Mouse (Mus musculus): ENCODE data around the gene Fbxo7. TPM values are rescaled to one million over a fixed set of nuclear protein-coding genes. Genes with fewer than 3 reads are reported as not detected.

The Fbxo7 gene
- polyA plus RNA-seq, 1 experiment from 2014 or later: 20.9 TPM

DNA sequence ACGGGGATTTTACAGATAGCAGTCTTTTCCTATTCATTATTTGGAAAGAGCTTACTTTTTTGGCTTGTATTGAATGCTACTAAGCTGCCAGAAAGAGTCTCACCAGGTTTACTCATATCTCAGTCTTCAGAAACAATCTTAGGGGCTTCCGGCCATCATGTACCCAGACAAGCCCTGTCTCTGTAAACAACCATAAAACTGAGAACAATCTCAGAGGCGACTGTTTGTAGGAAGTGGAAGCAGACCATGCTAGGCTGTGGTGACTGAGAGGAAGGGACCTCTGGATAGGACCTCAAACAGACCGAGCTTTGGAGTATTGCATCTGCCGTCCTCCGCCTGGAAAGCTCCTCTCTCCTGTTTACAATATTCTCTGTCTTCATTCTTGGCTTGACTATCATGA lies 76.6 kb downstream of the Fbxo7 start:
- ATAC-seq (ENCODE audit: low FRiP score, low read depth): no peak
- Histone ChIP-seq H3K9ac (no peak overlapping the region), H3K9me3 (no peaks in the 10 kb centered on the region), H3K36me3 (no peaks in the 10 kb centered on the region), H3K4me1 (replicated peaks) (no peaks in the 10 kb centered on the region), H3K27ac (replicated peaks) (no peak overlapping the region), H3K4me2 (no peak overlapping the region), H3K27me3 (no peaks in the 10 kb centered on the region), H3K4me3 (no peak overlapping the region)
- 91% methylated on average over 6 of the region's 6 CpGs for WGBS

DNA sequence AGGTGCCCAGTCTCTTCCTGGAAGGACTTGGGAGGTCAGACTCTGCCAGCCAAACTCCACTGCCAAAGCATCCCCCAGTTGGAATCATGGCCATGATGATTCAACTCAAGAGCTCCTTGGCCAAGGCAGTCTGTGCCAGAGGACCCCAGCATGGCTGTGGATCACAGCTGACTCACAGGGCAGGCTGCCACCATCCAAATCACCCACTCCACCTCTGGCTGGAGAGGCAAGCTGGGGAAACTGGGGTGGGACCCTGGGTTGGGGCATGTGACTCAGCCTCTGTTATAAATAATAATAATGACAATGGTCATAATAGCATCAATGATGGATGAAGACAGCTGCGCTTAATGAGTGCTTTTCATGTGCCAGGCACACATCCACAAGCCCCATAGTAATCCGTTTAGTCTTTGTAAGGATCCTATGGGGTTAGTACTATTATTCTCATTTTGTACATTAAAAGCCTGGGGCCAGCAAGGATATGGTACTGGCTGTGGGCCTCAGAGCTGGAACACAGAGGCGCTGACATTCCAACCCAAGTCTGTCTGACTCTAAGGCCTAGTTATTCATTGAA lies 78.6 kb downstream of the Fbxo7 start:
- H3K9me3 ChIP-seq: no peaks in the 10 kb centered on the region
- no peak overlapping the region for H3K27ac ChIP-seq (replicated peaks)
- no peaks in the 10 kb centered on the region for H3K36me3 ChIP-seq
- peak; percentile 77 for ATAC-seq (ENCODE audit: low FRiP score, low read depth)
- no peak overlapping the region for H3K4me3 ChIP-seq
- no peaks in the 10 kb centered on the region for H3K4me1 ChIP-seq (replicated peaks)
- 56% methylated on average over 3 of the region's 3 CpGs for WGBS
- H3K27me3 ChIP-seq: no peaks in the 10 kb centered on the region
- no peak overlapping the region for H3K4me2 ChIP-seq
- H3K9ac ChIP-seq: no peak overlapping the region

Other genes starting within 250 kb of the Fbxo7 start
- 62.6 and 63.7 TPM in 2 replicates for gene Pwp1, start 192.5 kb upstream of the Fbxo7 start, polyA plus RNA-seq (2015; fragmentation: Nextera tagmentation; extraction: Ambion mirVana)
- 21.3 and 24.9 TPM in 2 replicates for gene Prdm4, start 104.8 kb upstream of the Fbxo7 start, polyA plus RNA-seq (2015; fragmentation: Nextera tagmentation; extraction: Ambion mirVana)
- gene Ascl4, start 94.3 kb upstream of the Fbxo7 start, polyA plus RNA-seq (2015; fragmentation: Nextera tagmentation; extraction: Ambion mirVana): 0.28 and 0.31 TPM in 2 replicates
- 162 and 171 TPM in 2 replicates for gene Rtcb, start 64.1 kb upstream of the Fbxo7 start, polyA plus RNA-seq (2015; fragmentation: Nextera tagmentation; extraction: Ambion mirVana)
- 0.05 TPM in 1 of 2 replicates, not detected in the other for gene Bpifc, start 10.1 kb upstream of the Fbxo7 start, polyA plus RNA-seq (2015; fragmentation: Nextera tagmentation; extraction: Ambion mirVana)